Mouse (Mus musculus): ENCODE measurements at regions not wholly inside any gene's neighbourhood (a gene's known extent, or its start where the extent isn't known, plus 50 kb on each side); places are given as distances from the start of the nearest gene placed in this dataset.

GRCm38 (mm10) chr13:57142441-57142840, 246.6 kb upstream of the Trpc7 start:
- POLR2A ChIA-PET, result interaction anchor here in 1 of 4 experiments (1.2 kb wide), 1 partner anchor 11 kb away, joined by 3 read pairs; no protein-coding TSS in a partner anchor
- CTCF ChIA-PET, result no interaction called here

DNA sequence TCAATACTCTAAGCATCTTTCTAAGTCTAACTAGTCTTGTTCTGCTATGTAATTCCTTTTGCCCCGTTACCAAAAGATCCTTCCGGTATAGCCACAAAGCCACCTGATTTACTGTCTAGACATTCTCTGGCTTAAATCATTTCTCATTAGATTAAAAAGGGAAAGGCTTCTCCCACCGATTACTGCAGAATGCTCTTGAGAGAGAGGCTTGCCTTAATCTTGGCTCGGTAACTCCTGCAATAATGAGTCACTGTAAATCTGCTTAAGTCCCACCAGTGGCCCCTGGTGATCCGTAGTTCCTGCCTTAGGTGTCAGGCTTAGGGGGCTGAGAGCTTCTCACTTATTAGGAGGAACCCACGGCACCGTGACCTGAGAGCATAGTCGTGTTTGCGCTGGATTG, 220.1 kb upstream of the Trpc7 start:
- CTCF ChIA-PET, result no interaction called here
- POLR2A ChIA-PET, result no interaction called here

- CTCF ChIA-PET, result interaction anchor here in 3 of 4 experiments (0.6 to 1.0 kb wide), 4 partner anchors 37 to 779 kb away, joined by 3 read pairs; no protein-coding TSS in a partner anchor
- POLR2A ChIA-PET, result interaction anchor here in 3 of 4 experiments (0.6 to 1.5 kb wide), 3 partner anchors 21 to 90 kb away, joined by 3 to 9 read pairs (median 3); no protein-coding TSS in a partner anchor
These were observed 212.2 kb upstream of the Trpc7 start for GRCm38 (mm10) chr13:57107956-57108355.

GRCm38 (mm10) chr13:57099601-57100000, 203.8 kb upstream of the Trpc7 start:
- ChIA-PET CTCF (no interaction called here), POLR2A (no interaction called here)

DNA sequence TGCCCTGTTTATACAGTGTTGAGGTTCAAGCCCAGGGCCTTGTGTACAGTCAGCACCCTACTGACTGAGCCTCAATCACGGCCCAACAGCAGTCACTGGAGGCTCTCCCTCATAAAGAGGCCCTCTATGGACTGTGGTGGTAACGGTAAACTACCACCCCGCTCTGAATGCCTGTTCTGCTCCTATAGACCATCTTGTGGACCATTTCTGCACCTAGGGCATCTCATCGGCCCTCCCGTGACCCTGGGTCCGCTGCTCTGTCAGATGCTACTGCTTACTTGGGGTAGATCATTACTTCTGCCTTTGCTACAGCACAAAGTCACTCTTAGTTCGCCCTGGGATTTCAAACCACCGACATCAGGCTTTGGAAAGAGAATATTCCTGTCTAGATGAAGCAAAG, 196.1 kb upstream of the Trpc7 start:
- ChIA-PET CTCF (interaction anchor here in 1 of 4 experiments (0.6 kb wide), 1 partner anchor 336 kb away, joined by 3 read pairs; no protein-coding TSS in a partner anchor), POLR2A (interaction anchor here in 1 of 4 experiments (0.6 kb wide), 1 partner anchor 1018 kb away, joined by 3 read pairs; no protein-coding TSS in a partner anchor)

GRCm38 (mm10) chr13:57089381-57090075, 193.7 kb upstream of the Trpc7 start:
- ChIA-PET POLR2A (no interaction called here), CTCF (interaction anchor here in 2 of 4 experiments (0.5 to 0.6 kb wide), 3 partner anchors 38 to 128 kb away, joined by 3 to 4 read pairs (median 3); no protein-coding TSS in a partner anchor)

DNA sequence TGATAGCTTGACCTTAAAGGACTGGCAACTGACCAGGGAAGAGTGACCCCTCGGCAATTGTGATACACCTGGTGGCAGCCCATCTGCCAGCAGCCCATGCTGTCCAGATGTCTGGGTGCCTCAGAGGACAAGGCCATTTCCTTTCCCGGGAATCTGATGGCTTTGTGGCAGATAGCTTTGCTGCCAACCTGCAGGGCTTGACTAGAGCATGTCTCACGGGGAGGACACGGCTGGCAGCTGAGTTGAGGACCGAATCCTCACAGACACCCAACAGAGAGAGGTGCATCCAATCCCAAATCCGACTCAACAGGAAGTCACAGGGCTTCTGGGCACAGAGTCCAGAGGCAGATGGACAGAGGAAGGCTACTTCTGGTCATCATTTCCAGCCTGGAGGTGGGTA, 192.2 kb upstream of the Trpc7 start:
- POLR2A ChIA-PET, result interaction anchor here in 1 of 4 experiments (0.6 to 0.8 kb wide), 2 partner anchors 21 to 66 kb away, joined by 3 to 4 read pairs; no protein-coding TSS in a partner anchor
- CTCF ChIA-PET, result no interaction called here

GRCm38 (mm10) chr13:57087398-57087797, 191.6 kb upstream of the Trpc7 start:
- POLR2A ChIA-PET, result interaction anchor here in 1 of 4 experiments (0.6 to 0.8 kb wide), 2 partner anchors 20 to 66 kb away, joined by 3 to 4 read pairs; no protein-coding TSS in a partner anchor
- CTCF ChIA-PET, result interaction anchor here in 1 of 4 experiments (0.6 kb wide), 1 partner anchor 919 kb away, joined by 5 read pairs; no protein-coding TSS in a partner anchor

DNA sequence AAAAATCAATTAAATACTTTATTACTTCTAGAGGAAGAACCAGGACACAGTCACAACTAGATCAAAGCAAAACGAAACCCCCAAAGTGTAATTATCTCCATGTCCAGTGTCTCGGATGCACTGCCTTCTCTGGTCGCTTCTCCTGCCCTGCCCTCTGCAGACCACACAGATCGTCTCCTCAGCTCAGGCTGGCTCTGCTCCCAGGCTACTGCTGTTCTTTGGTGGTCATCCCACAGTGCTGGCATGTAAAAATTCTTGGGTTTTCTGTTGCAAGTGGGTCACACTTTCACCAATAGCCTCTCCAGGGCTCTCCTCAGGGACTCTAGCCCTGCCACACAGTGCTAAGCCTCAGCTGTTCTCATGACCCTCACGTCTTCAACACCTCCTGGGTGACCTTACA, 188.0 kb upstream of the Trpc7 start:
- CTCF ChIA-PET, result no interaction called here
- POLR2A ChIA-PET, result no interaction called here

- POLR2A ChIA-PET, result interaction anchor here in 1 of 4 experiments (0.6 kb wide), 1 partner anchor 15 kb away, joined by 3 read pairs; no protein-coding TSS in a partner anchor
- CTCF ChIA-PET, result interaction anchor here in 1 of 4 experiments (1.0 kb wide), 1 partner anchor 199 kb away, joined by 3 read pairs; no protein-coding TSS in a partner anchor
These were observed 174.7 kb upstream of the Trpc7 start for GRCm38 (mm10) chr13:57070479-57070878.

DNA sequence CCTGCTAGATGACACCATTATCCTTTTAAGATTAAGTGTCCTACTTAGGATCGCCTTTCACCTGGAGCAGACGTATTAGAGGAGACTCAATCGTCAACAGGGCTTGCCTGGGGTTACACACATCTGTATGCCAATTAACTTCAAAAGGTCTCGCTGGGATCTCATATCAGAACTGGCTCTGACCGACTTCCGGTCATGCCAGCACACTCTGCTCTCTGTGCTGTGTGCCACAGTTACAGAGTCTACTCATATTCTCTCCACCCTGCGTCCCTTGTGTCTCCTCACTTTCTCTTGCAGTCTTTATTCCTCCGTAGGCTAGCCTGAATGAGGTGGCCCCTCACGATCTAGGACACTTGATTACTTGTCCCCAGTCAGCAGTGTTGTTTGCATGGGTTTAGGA, 165.9 kb upstream of the Trpc7 start:
- CTCF ChIA-PET, result interaction anchor here in 1 of 4 experiments (1.1 kb wide), 1 partner anchor 44 kb away, joined by 5 read pairs; no protein-coding TSS in a partner anchor
- POLR2A ChIA-PET, result interaction anchor here in 1 of 4 experiments (1.1 kb wide), 1 partner anchor 45 kb away, joined by 3 read pairs; no protein-coding TSS in a partner anchor

DNA sequence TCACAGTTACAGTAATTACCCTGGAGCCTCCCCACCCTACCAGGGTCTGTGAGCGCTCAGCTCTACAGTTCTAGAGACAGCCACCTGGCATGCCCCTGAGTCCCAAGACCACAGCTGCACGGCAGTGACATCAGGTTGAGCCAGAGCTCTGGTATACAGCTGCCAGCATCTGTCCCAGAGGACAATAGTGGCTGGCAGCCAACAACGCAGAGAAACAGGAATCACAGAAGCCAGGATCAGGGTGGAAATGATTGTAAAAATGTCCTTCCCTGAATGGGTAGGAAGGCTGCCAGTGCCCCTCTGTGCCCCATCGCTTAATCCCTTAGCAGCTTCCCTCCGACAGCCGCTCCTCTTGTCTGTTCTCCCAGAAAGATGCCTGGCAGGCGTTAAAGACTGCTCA, 165.3 kb upstream of the Trpc7 start:
- POLR2A ChIA-PET, result no interaction called here
- CTCF ChIA-PET, result interaction anchor here in 1 of 4 experiments (1.1 kb wide), 1 partner anchor 43 kb away, joined by 5 read pairs; no protein-coding TSS in a partner anchor

DNA sequence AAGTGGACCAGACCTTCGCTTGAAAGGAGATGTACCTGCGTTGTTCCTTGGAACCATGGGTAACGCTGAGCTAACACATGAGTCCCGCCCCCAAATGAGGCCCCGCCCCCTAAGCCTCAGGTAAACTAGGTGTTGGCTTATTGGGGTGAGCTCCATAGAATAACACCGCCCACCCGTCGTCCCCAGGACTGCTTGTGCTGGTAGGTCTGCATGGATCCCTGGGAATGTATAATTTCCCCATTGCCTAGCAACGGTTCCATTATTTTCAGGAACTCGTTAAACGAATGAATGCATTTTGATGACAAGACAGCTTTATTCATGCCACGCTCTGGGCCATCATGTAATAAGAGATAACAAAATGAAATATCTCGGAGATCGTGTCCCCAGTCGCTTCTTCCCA, 161.0 kb upstream of the Trpc7 start:
- CTCF ChIA-PET, result interaction anchor here in 2 of 4 experiments (0.7 to 1.3 kb wide), 2 partner anchors 213 to 297 kb away, joined by 4 to 5 read pairs; no protein-coding TSS in a partner anchor

GRCm38 (mm10) chr13:57055409-57056195, 159.8 kb upstream of the Trpc7 start:
- ChIA-PET CTCF (interaction anchor here in 2 of 4 experiments (0.6 to 1.3 kb wide), 2 partner anchors 13 to 214 kb away, joined by 3 to 4 read pairs; no protein-coding TSS in a partner anchor), POLR2A (interaction anchor here in 1 of 4 experiments (0.7 to 1.7 kb wide), 2 partner anchors 10 to 15 kb away, joined by 3 to 7 read pairs; no protein-coding TSS in a partner anchor)

More for the DNA sequence above, 161.0 kb upstream of the Trpc7 start:
- POLR2A ChIA-PET, result interaction anchor here in 1 of 4 experiments (1.7 kb wide), 1 partner anchor 11 kb away, joined by 7 read pairs; no protein-coding TSS in a partner anchor

DNA sequence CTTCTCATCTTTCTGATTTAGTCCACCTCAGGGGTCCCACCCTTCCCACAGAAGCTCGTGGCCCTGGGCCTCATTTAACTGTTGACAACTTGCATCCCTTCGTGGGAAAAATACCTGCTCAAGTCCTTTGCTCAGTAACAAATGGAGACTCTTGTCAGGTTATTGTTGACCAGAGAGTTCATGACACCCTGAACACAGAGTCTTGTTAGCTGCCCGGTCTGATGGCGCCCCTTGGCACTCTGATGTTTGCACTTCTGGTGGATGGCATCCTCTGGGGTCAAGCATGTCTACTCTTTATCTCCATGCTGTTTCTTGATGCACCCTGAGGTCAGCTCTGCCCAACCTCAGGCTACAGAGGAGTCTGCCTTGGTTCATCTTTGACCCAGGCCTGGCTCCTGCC, 157.6 kb upstream of the Trpc7 start:
- POLR2A ChIA-PET, result no interaction called here
- CTCF ChIA-PET, result no interaction called here

GRCm38 (mm10) chr13:57046130-57046529, 150.3 kb upstream of the Trpc7 start:
- CTCF ChIA-PET, result interaction anchor here in 3 of 4 experiments (0.7 to 1.5 kb wide), 3 partner anchors 49 to 223 kb away, joined by 3 to 5 read pairs (median 3); no protein-coding TSS in a partner anchor

DNA sequence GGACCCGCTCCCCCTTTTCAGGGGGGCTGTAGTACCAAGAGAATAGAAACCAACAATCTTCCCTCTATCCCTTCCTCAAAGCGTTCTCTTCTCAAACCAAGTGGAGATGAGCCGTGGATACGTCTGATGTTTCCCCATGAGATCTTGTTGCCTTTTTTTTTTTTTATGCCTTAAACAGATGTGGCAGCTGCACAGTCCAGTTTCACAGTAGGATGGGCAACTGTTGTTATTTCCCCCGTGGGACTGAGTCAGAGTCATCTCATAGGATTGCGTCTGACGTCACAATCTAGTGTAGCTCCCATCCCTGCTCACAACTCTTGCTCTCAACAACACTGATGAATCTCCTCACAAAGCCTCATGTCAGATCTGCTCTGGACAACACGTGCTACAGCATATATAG, 148.7 kb upstream of the Trpc7 start:
- ChIA-PET CTCF (interaction anchor here in 2 of 4 experiments (0.6 to 1.5 kb wide), 2 partner anchors 45 to 225 kb away, joined by 3 to 4 read pairs; no protein-coding TSS in a partner anchor), POLR2A (interaction anchor here in 2 of 4 experiments (0.6 to 2.1 kb wide), 2 partner anchors 12 to 140 kb away, joined by 4 to 7 read pairs; no protein-coding TSS in a partner anchor)

More at GRCm38 (mm10) chr13:57046130-57046529, 150.3 kb upstream of the Trpc7 start:
- POLR2A ChIA-PET, result interaction anchor here in 2 of 4 experiments (0.6 to 2.1 kb wide), 4 partner anchors 10 to 748 kb away, joined by 3 to 12 read pairs (median 5); no protein-coding TSS in a partner anchor

GRCm38 (mm10) chr13:57043316-57043974, 147.7 kb upstream of the Trpc7 start:
- ChIA-PET POLR2A (interaction anchor here in 2 of 4 experiments (0.6 kb wide), 2 partner anchors 11 to 216 kb away, joined by 3 to 4 read pairs; no protein-coding TSS in a partner anchor), CTCF (interaction anchor here in 2 of 4 experiments (0.5 to 1.7 kb wide), 5 partner anchors 14 to 751 kb away, joined by 3 to 5 read pairs (median 4); no protein-coding TSS in a partner anchor)
